Mouse (Mus musculus): ENCODE measurements at regions not wholly inside any gene's neighbourhood (a gene's known extent, or its start where the extent isn't known, plus 50 kb on each side); places are given as distances from the start of the nearest gene placed in this dataset.

DNA sequence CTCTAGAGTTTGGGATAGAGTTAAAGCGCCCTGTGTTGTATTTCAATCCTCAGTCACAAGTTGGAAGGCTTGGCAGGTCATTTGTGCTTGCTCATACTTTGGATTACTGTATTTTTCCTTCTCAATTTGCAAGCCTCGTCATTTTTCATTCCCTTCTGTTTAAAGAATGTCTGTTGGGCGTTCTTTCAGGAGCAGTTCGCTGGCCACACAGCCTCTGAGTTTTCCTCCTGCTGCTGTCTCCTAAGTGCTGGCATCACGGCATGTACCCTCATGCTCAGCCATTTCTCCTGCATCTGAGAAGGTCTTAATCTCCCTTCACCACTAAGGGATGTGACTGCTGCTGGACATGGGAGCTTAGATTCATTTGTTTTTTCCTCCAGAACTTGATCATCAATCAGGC, 146.0 kb upstream of the Lpp start:
- H3K36me3 ChIP-seq (ENCODE audit: control insufficient read depth, insufficient read depth, low read length): no peaks in the 10 kb centered on the region
- H3K9me3 ChIP-seq (ENCODE audit: control insufficient read depth, low read length): no peaks in the 10 kb centered on the region
- H3K27me3 ChIP-seq (ENCODE audit: control insufficient read depth, insufficient read depth, low read length): no peaks in the 10 kb centered on the region
- no peak overlapping the region for H3K4me3 ChIP-seq (ENCODE audit: low read depth, low read length)
- no peak overlapping the region for H3K4me2 ChIP-seq (replicated peaks; ENCODE audit: low read depth)
- TF ChIP-seq EP300 (optimal IDR thresholded peaks at IDR 0.05) (no peak), CTCF (IDR thresholded peaks at IDR 0.05; ENCODE audit: low read depth) (no peak)
- no peaks in the 10 kb centered on the region for H3K4me1 ChIP-seq (replicated peaks; ENCODE audit: control insufficient read depth, insufficient read depth)
- H3K27ac ChIP-seq (replicated peaks): no peak overlapping the region
- 42% methylated on average over 5 of the region's 5 CpGs for WGBS
- no peak for ATAC-seq (ENCODE audit: low FRiP score, low TSS enrichment)
- no peak overlapping the region for H3K9ac ChIP-seq (ENCODE audit: low read length)
- no peak for DNase-seq (ENCODE audit: low spot score)

DNA sequence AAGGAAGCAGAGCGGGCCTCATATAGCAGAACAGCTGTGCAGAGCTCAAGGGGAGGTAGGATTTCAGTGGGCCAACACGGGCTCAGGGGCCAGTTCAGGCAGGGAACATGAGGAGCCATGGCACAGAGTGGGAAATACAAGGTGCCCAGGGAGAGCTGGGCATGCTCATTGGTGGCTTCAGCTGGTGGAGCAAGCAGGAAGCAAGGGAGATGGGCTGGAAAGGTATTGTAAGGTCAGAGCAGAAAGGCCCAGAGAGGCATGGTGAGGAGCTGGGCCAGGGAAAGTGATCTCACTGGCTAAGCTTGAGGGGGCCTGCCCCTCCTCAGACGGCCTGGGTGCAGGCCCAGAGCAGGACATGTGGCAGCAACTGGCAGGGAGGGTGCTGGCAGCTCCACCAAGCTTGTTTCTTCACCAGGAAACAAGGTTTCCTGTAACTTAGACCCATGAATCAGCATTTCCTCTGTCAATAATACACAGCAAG, 155.2 kb upstream of the Lpp start:
- TF ChIP-seq CTCF (IDR thresholded peaks at IDR 0.05; ENCODE audit: low read depth) (no peak), EP300 (optimal IDR thresholded peaks at IDR 0.05) (no peak)
- H3K27me3 ChIP-seq (ENCODE audit: control insufficient read depth, insufficient read depth, low read length): no peaks in the 10 kb centered on the region
- H3K27ac ChIP-seq (replicated peaks): no peak overlapping the region
- DNase-seq (ENCODE audit: low spot score) (peak; percentile 28), ATAC-seq (ENCODE audit: low FRiP score, low TSS enrichment) (peak; percentile 49; the same call in 1 of the 2 replicates)
- H3K36me3 ChIP-seq (ENCODE audit: control insufficient read depth, insufficient read depth, low read length): no peaks in the 10 kb centered on the region
- H3K9ac ChIP-seq (ENCODE audit: low read length): no peak overlapping the region
- H3K4me2 ChIP-seq (replicated peaks; ENCODE audit: low read depth): no peak overlapping the region
- H3K4me1 ChIP-seq (replicated peaks; ENCODE audit: control insufficient read depth, insufficient read depth): no peaks in the 10 kb centered on the region; the same call in 1 of the 2 replicates
- H3K4me3 ChIP-seq (ENCODE audit: low read depth, low read length): no peak overlapping the region
- WGBS: 53% methylated on average over 3 of the region's 3 CpGs
- H3K9me3 ChIP-seq (ENCODE audit: control insufficient read depth, low read length): no peaks in the 10 kb centered on the region

DNA sequence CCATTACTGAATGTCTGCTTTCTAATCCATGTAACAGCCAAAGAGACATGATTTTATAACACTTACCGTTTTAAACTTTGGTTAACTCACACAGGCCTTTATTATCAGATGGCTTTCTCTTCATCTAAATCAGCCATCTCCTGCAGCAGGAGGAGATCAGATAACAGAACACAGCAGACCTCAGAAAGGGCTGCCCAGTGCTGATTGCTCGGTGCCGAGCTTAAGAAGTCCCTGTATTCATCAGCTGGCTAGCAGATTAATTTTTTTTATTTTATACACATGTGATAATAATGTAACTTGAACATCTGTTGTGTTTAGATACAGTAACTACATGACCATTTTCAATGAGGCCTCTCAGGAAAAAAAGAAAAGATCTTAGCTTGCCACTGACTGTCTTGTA, 155.9 kb upstream of the Lpp start:
- Histone ChIP-seq H3K36me3 (ENCODE audit: control insufficient read depth, insufficient read depth, low read length) (no peaks in the 10 kb centered on the region), H3K4me2 (replicated peaks; ENCODE audit: low read depth) (no peak overlapping the region), H3K27ac (replicated peaks) (no peak overlapping the region), H3K4me3 (ENCODE audit: low read depth, low read length) (no peak overlapping the region), H3K9me3 (ENCODE audit: control insufficient read depth, low read length) (no peaks in the 10 kb centered on the region), H3K9ac (ENCODE audit: low read length) (no peak overlapping the region), H3K27me3 (ENCODE audit: control insufficient read depth, insufficient read depth, low read length) (no peaks in the 10 kb centered on the region), H3K4me1 (replicated peaks; ENCODE audit: control insufficient read depth, insufficient read depth) (no peaks in the 10 kb centered on the region; the same call in 1 of the 2 replicates)
- ATAC-seq (ENCODE audit: low FRiP score, low TSS enrichment) (no peak), DNase-seq (ENCODE audit: low spot score) (no peak)
- 81% methylated on average over 3 of the region's 3 CpGs for WGBS
- TF ChIP-seq CTCF (IDR thresholded peaks at IDR 0.05; ENCODE audit: low read depth): no peak
- no peak for TF ChIP-seq EP300 (optimal IDR thresholded peaks at IDR 0.05)

DNA sequence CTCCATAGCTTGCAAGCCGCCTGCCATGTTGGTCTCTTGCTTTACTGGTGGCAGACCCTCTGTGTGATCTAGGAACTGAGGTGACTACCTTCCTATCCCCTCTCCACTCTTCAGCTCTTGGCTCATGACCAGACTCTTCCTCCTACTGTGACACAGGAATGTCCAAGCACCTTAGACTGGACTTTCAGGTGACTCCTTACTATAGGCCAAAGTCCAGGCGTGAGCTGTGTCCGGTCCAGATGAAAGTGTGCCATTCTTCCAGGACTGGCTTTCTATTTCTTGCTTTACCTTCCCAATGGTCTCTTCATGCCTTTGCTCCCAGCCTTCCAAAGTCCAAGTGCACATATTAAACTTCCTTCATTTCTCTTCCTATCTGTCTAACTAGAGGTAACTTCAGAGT, 156.3 kb upstream of the Lpp start:
- Histone ChIP-seq H3K9me3 (ENCODE audit: control insufficient read depth, low read length) (no peaks in the 10 kb centered on the region), H3K4me1 (replicated peaks; ENCODE audit: control insufficient read depth, insufficient read depth) (no peaks in the 10 kb centered on the region; the same call in 1 of the 2 replicates), H3K4me3 (ENCODE audit: low read depth, low read length) (no peak overlapping the region), H3K4me2 (replicated peaks; ENCODE audit: low read depth) (no peak overlapping the region), H3K27me3 (ENCODE audit: control insufficient read depth, insufficient read depth, low read length) (no peaks in the 10 kb centered on the region), H3K27ac (replicated peaks) (no peak overlapping the region), H3K9ac (ENCODE audit: low read length) (no peak overlapping the region), H3K36me3 (ENCODE audit: control insufficient read depth, insufficient read depth, low read length) (no peaks in the 10 kb centered on the region)
- ATAC-seq (ENCODE audit: low FRiP score, low TSS enrichment): no peak
- no peak for DNase-seq (ENCODE audit: low spot score)
- WGBS: 97% methylated on average over 3 of the region's 3 CpGs
- TF ChIP-seq CTCF (IDR thresholded peaks at IDR 0.05; ENCODE audit: low read depth) (no peak), EP300 (optimal IDR thresholded peaks at IDR 0.05) (no peak)

DNA sequence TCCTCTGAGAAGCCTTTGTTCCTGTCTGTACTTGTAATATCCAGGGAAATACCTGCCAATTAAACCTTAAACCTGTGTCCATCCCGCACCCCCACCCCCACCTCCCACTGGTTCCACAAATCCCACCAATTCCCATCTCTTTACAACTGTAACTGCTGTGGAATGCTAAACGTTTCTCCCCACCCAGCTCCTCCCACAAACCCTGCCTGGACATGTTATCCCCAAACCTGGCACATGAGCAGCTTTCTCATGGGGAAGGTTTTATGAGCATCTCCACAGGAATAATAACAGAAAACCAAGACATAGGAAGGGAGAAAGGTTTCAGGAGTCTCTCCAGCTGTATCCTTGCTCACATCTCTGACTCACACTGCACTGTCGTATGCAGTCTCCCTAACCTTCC, 156.8 kb upstream of the Lpp start:
- no peak overlapping the region for H3K9ac ChIP-seq (ENCODE audit: low read length)
- H3K27ac ChIP-seq (replicated peaks): no peak overlapping the region
- no peaks in the 10 kb centered on the region for H3K36me3 ChIP-seq (ENCODE audit: control insufficient read depth, insufficient read depth, low read length)
- DNase-seq (ENCODE audit: low spot score) (no peak), ATAC-seq (ENCODE audit: low FRiP score, low TSS enrichment) (no peak)
- no peaks in the 10 kb centered on the region for H3K9me3 ChIP-seq (ENCODE audit: control insufficient read depth, low read length)
- 53% methylated on average over 3 of the region's 3 CpGs for WGBS
- no peak for TF ChIP-seq EP300 (optimal IDR thresholded peaks at IDR 0.05)
- no peak for TF ChIP-seq CTCF (IDR thresholded peaks at IDR 0.05; ENCODE audit: low read depth)
- no peaks in the 10 kb centered on the region; the same call in none of the 2 replicates for H3K4me1 ChIP-seq (replicated peaks; ENCODE audit: control insufficient read depth, insufficient read depth)
- no peak overlapping the region for H3K4me3 ChIP-seq (ENCODE audit: low read depth, low read length)
- H3K4me2 ChIP-seq (replicated peaks; ENCODE audit: low read depth): no peak overlapping the region
- H3K27me3 ChIP-seq (ENCODE audit: control insufficient read depth, insufficient read depth, low read length): no peaks in the 10 kb centered on the region

DNA sequence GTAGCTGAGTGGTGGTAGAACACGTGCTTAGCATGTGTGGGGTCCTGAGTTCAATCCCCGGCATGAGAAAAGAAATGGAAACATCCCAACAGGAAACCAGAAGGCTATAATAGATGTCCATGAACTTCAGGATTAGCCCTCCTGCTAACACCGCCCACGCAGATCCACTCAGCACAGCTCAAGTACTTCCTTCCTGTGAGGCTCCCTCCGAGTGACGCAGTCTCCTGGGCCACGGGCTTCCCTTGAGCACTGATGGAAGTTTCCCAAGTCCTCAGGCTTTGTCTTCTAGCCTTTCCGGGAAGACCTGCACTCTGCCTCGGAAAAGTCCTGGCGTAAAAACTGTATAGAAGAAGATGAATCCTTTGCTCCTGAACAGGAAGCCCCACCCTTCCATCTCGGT, 158.5 kb upstream of the Lpp start:
- no peak for ATAC-seq (ENCODE audit: low FRiP score, low TSS enrichment)
- Histone ChIP-seq H3K36me3 (ENCODE audit: control insufficient read depth, insufficient read depth, low read length) (no peaks in the 10 kb centered on the region), H3K9ac (ENCODE audit: low read length) (no peak overlapping the region), H3K27ac (replicated peaks) (no peak overlapping the region), H3K4me3 (ENCODE audit: low read depth, low read length) (no peak overlapping the region), H3K9me3 (ENCODE audit: control insufficient read depth, low read length) (no peaks in the 10 kb centered on the region), H3K4me2 (replicated peaks; ENCODE audit: low read depth) (no peak overlapping the region), H3K27me3 (ENCODE audit: control insufficient read depth, insufficient read depth, low read length) (no peaks in the 10 kb centered on the region), H3K4me1 (replicated peaks; ENCODE audit: control insufficient read depth, insufficient read depth) (no peaks in the 10 kb centered on the region; the same call in none of the 2 replicates)
- DNase-seq (ENCODE audit: low spot score): no peak
- TF ChIP-seq EP300 (optimal IDR thresholded peaks at IDR 0.05): no peak
- no peak for TF ChIP-seq CTCF (IDR thresholded peaks at IDR 0.05; ENCODE audit: low read depth)
- whole genome bisulfite sequencing: 74% methylated on average over 11 of the region's 11 CpGs

Data from stomach, postnatal 0 days (tissue).